Mouse (Mus musculus): ENCODE results near the gene Rptor. TPM values are rescaled to one million over a fixed set of nuclear protein-coding genes. Genes with fewer than 3 reads are reported as not detected.

Gene Rptor
- total and polyA plus RNA-seq, 3 experiments = 33.9 to 34.9 TPM; not detected in 1

- DNase-seq (ENCODE audit: low read depth, low spot score) = no peak
- Histone ChIP-seq H3K79me2 (ENCODE audit: control insufficient read depth, insufficient read depth, low read length, poor library complexity) (no peaks in the 10 kb centered on the region), H3K4me1 (ENCODE audit: control insufficient read depth in 1 of 2, insufficient read depth in 2 of 2, low read length in 2 of 2) (no peaks in the 10 kb centered on the region), H3K27me3 (ENCODE audit: control insufficient read depth in 1 of 2, insufficient read depth in 2 of 2, low read length in 2 of 2) (no peaks in the 10 kb centered on the region), H3K36me3 (ENCODE audit: control insufficient read depth in 1 of 2, insufficient read depth in 2 of 2, low read length in 2 of 2) (peaks cover 0 to 15% of the 10 kb centered on the region in 2 experiments; a peak in 2 of 4 replicates), H3K4me3 (ENCODE audit: control insufficient read depth in 1 of 2, insufficient read depth in 1 of 2, low read depth in 2 of 2, low read length in 2 of 2) (no peak overlapping the region), H3K27ac (ENCODE audit: control insufficient read depth, low read depth, low read length) (no peak overlapping the region), H3K9me3 (replicated peaks; ENCODE audit: insufficient read depth, low read length) (no peaks in the 10 kb centered on the region), H3K9ac (ENCODE audit: control insufficient read depth, low read depth, low read length, poor library complexity, severe bottlenecking) (no peak overlapping the region)
- TF ChIP-seq TBP (IDR thresholded peaks at IDR 0.05; ENCODE audit: low read depth, low read length) (no peak), CTCF (IDR thresholded peaks at IDR 0.05 in 2 of 3, conservative IDR thresholded peaks at IDR 0.05 in 1 of 3; ENCODE audit: control insufficient read depth in 1 of 3, insufficient read depth in 1 of 3, low read depth in 2 of 3, low read length in 3 of 3, poor library complexity in 1 of 3, severe bottlenecking in 1 of 3) (no peak), ELF1 (IDR thresholded peaks at IDR 0.05; ENCODE audit: low read depth, low read length) (no peak), MAFK (IDR thresholded peaks at IDR 0.05; ENCODE audit: borderline replicate concordance, low read depth, low read length) (no peak), ZNF384 (IDR thresholded peaks at IDR 0.05; ENCODE audit: low read depth, low read length) (no peak), ZC3H11A (IDR thresholded peaks at IDR 0.05; ENCODE audit: low read depth, low read length) (no peak), MXI1 (IDR thresholded peaks at IDR 0.05; ENCODE audit: low read depth, low read length) (no peak), ZKSCAN1 (IDR thresholded peaks at IDR 0.05; ENCODE audit: low read depth, low read length) (no peak), KAT2A (conservative IDR thresholded peaks at IDR 0.05; ENCODE audit: low read depth, low read length) (no peak), RAD21 (IDR thresholded peaks at IDR 0.05; ENCODE audit: low read depth, low read length) (no peak), MEF2A (IDR thresholded peaks at IDR 0.05; ENCODE audit: extremely low read depth, insufficient replicate concordance, low read depth, low read length, poor library complexity, severe bottlenecking) (no peak), BHLHE40 (IDR thresholded peaks at IDR 0.05; ENCODE audit: borderline replicate concordance, low read depth, low read length) (no peak), GABPA (IDR thresholded peaks at IDR 0.05; ENCODE audit: low read depth, low read length) (no peak)
Observed at GRCm38 (mm10) chr11:119877124-119877523, 274.4 kb downstream of the Rptor start.

GRCm38 (mm10) chr11:119879573-119879972 is 276.9 kb downstream of the Rptor start:
- no peak for DNase-seq (ENCODE audit: low read depth, low spot score)
- no peak overlapping the region for H3K27ac ChIP-seq (ENCODE audit: control insufficient read depth, low read depth, low read length)
- no peak overlapping the region for H3K4me3 ChIP-seq (ENCODE audit: control insufficient read depth in 1 of 2, insufficient read depth in 1 of 2, low read depth in 2 of 2, low read length in 2 of 2)
- H3K27me3 ChIP-seq (ENCODE audit: control insufficient read depth in 1 of 2, insufficient read depth in 2 of 2, low read length in 2 of 2) = no peaks in the 10 kb centered on the region
- no peak overlapping the region for H3K9ac ChIP-seq (ENCODE audit: control insufficient read depth, low read depth, low read length, poor library complexity, severe bottlenecking)
- H3K36me3 ChIP-seq (ENCODE audit: control insufficient read depth in 1 of 2, insufficient read depth in 2 of 2, low read length in 2 of 2) = peaks cover 0 to 14% of the 10 kb centered on the region in 2 experiments; a peak in 2 of 4 replicates
- TF ChIP-seq EP300 (IDR thresholded peaks at IDR 0.05; ENCODE audit: low read depth in 1 of 2, low read length in 2 of 2) = no peak
- no peak for TF ChIP-seq JUND (IDR thresholded peaks at IDR 0.05; ENCODE audit: low read depth, low read length)
- TF ChIP-seq ELF1 (IDR thresholded peaks at IDR 0.05; ENCODE audit: low read depth, low read length) = no peak
- TF ChIP-seq HCFC1 (IDR thresholded peaks at IDR 0.05; ENCODE audit: low read depth, low read length) = no peak
- TF ChIP-seq ZC3H11A (IDR thresholded peaks at IDR 0.05; ENCODE audit: low read depth, low read length) = no peak
- no peak for TF ChIP-seq NRF1 (IDR thresholded peaks at IDR 0.05; ENCODE audit: insufficient read depth, low read depth, low read length, poor library complexity, severe bottlenecking)
- TF ChIP-seq SMC3 (IDR thresholded peaks at IDR 0.05; ENCODE audit: low read depth, low read length) = no peak
- no peak for TF ChIP-seq MAZ (IDR thresholded peaks at IDR 0.05; ENCODE audit: low read depth, low read length)
- TF ChIP-seq USF2 (IDR thresholded peaks at IDR 0.05; ENCODE audit: borderline replicate concordance in 1 of 2, insufficient read depth in 1 of 2, low read depth in 1 of 2, low read length in 2 of 2) = no peak
- no peak for TF ChIP-seq KAT2A (conservative IDR thresholded peaks at IDR 0.05; ENCODE audit: low read depth, low read length)
- TF ChIP-seq UBTF (IDR thresholded peaks at IDR 0.05; ENCODE audit: borderline replicate concordance, insufficient read depth, low read depth, low read length) = no peak
- no peak for TF ChIP-seq MYB (IDR thresholded peaks at IDR 0.05; ENCODE audit: low read depth, low read length)
- TF ChIP-seq TBP (IDR thresholded peaks at IDR 0.05; ENCODE audit: low read depth, low read length) = no peak
- no peak for TF ChIP-seq TCF12 (IDR thresholded peaks at IDR 0.05; ENCODE audit: low read depth, low read length)
- no peak for TF ChIP-seq GABPA (IDR thresholded peaks at IDR 0.05; ENCODE audit: low read depth, low read length)
- no peak for TF ChIP-seq BHLHE40 (IDR thresholded peaks at IDR 0.05; ENCODE audit: borderline replicate concordance, low read depth, low read length)
- no peak for TF ChIP-seq CHD1 (IDR thresholded peaks at IDR 0.05; ENCODE audit: low read depth, low read length)
- no peak for TF ChIP-seq SIN3A (IDR thresholded peaks at IDR 0.05; ENCODE audit: low read length)
- H3K4me1 ChIP-seq (ENCODE audit: control insufficient read depth in 1 of 2, insufficient read depth in 2 of 2, low read length in 2 of 2) = no peaks in the 10 kb centered on the region
- H3K9me3 ChIP-seq (replicated peaks; ENCODE audit: insufficient read depth, low read length) = no peaks in the 10 kb centered on the region
- no peaks in the 10 kb centered on the region for H3K79me2 ChIP-seq (ENCODE audit: control insufficient read depth, insufficient read depth, low read length, poor library complexity)

Measured in MEL (cell line).